Mouse (Mus musculus) gonadal fat pad, adult 2 months (tissue): ENCODE results near the gene Stk11ip. TPM values are rescaled to one million over a fixed set of nuclear protein-coding genes. Genes with fewer than 3 reads are reported as not detected.

Experiments used
- DNase-seq: peaks from one replicate; pipeline ENCODE4 v3.0.0-alpha.2; 2012; ENCODE audit warnings: low read depth
- polyA plus RNA-seq: library from polyadenylated mRNA; depleted of rRNA; stranded (reverse); fragments of >200 nt; gene quantifications from 2 replicates; pipeline ENCODE4 v1.2.3, GENCODE M21; 2012; rRNA removed

Gene Stk11ip
- 25.7 and 27.4 TPM in 2 replicates for polyA plus RNA-seq

GRCm38 (mm10) chr1:75521321-75522031 is at the start of gene Stk11ip:
Gene Stk11ip, plus strand, starts transcription at chr1:75521529.
- peak; percentile 49 for DNase-seq

GRCm38 (mm10) chr1:75476441-75476840 is 44.9 kb upstream of the Stk11ip start:
- DNase-seq = no peak

GRCm38 (mm10) chr1:75477264-75477965 is 43.9 kb upstream of the Stk11ip start:
- no peak for DNase-seq

GRCm38 (mm10) chr1:75477966-75478290 is 43.4 kb upstream of the Stk11ip start:
- DNase-seq = no peak

- DNase-seq = no peak
These were observed 42.8 kb upstream of the Stk11ip start for GRCm38 (mm10) chr1:75478497-75478896.

- DNase-seq = no peak
These were observed 42.3 kb upstream of the Stk11ip start, which contains the start of the genes Chpf and Tmem198 for GRCm38 (mm10) chr1:75478916-75479634. Gene Chpf, minus strand, starts transcription at chr1:75479307. Gene Tmem198, plus strand, starts transcription at chr1:75479532.

GRCm38 (mm10) chr1:75479635-75479989 is 41.7 kb upstream of the Stk11ip start:
- no peak for DNase-seq

- no peak for DNase-seq
These were observed 41.3 kb upstream of the Stk11ip start for GRCm38 (mm10) chr1:75480036-75480435.

GRCm38 (mm10) chr1:75480735-75481134 is 40.6 kb upstream of the Stk11ip start:
- no peak for DNase-seq

GRCm38 (mm10) chr1:75486561-75486960 is 34.8 kb upstream of the Stk11ip start:
- no peak for DNase-seq

GRCm38 (mm10) chr1:75487040-75487404 is 34.3 kb upstream of the Stk11ip start:
- no peak for DNase-seq

GRCm38 (mm10) chr1:75487405-75488161 is 33.7 kb upstream of the Stk11ip start:
- DNase-seq = no peak

GRCm38 (mm10) chr1:75490785-75491551 is 30.4 kb upstream of the Stk11ip start:
- DNase-seq = no peak

- no peak for DNase-seq
These were observed 28.7 kb upstream of the Stk11ip start for GRCm38 (mm10) chr1:75492579-75493170.

GRCm38 (mm10) chr1:75494878-75495548 is 26.3 kb upstream of the Stk11ip start:
- DNase-seq = peak; percentile 27

GRCm38 (mm10) chr1:75498897-75499296 is 22.4 kb upstream of the Stk11ip start:
- DNase-seq = no peak

- DNase-seq = no peak
These were observed 21.9 kb upstream of the Stk11ip start for GRCm38 (mm10) chr1:75499441-75499840.

GRCm38 (mm10) chr1:75501905-75502304 is 19.4 kb upstream of the Stk11ip start:
- DNase-seq = no peak

GRCm38 (mm10) chr1:75502945-75503650 is 18.2 kb upstream of the Stk11ip start:
- DNase-seq = no peak

GRCm38 (mm10) chr1:75503651-75503980 is 17.7 kb upstream of the Stk11ip start:
- no peak for DNase-seq
